Mouse (Mus musculus): ENCODE data around the gene Tmem254c.
"Not testable (repeated sequence)": the region's sequence is repeated elsewhere in the genome, so short reads cannot be mapped to it uniquely, and the experiment has no call there.

GRCm38 (mm10) chr14:26034364-26034763 is 32.8 kb downstream of the Tmem254c start:
- TF ChIP-seq CTCF, EP300 (IDR thresholded peaks at IDR 0.05; ENCODE audit: low read depth): not testable (repeated sequence)

All from liver, embryonic 14.5 days (tissue).